Mouse (Mus musculus) testis, adult 2 months (tissue): ENCODE measurements at regions not wholly inside any gene's neighbourhood (a gene's known extent, or its start where the extent isn't known, plus 50 kb on each side); places are given as distances from the start of the nearest gene placed in this dataset.

ENCODE experiments used
- CTCF ChIP-seq: fragments of 200-500 bp; IDR thresholded peaks from 2 replicates; pipeline ENCODE4 v1.5.1; 2012; ENCODE audit warnings: low read depth, mild to moderate bottlenecking, inconsistent platforms, low read length, moderate library complexity; ENCODE audit not compliant: control insufficient read depth, insufficient read depth, insufficient replicate concordance
- POLR2A ChIP-seq: fragments of 200-500 bp; IDR thresholded peaks from 2 replicates; pipeline ENCODE4 v1.6.1; 2012; ENCODE audit warnings: low read depth, mild to moderate bottlenecking, inconsistent platforms, low read length, moderate library complexity; ENCODE audit not compliant: control insufficient read depth

GRCm38 (mm10) chr13:5546011-5546410 lies 315.3 kb upstream of the Klf6 start:
- TF ChIP-seq POLR2A (no peak), CTCF (no peak)
